Mouse (Mus musculus): Measurements from ENCODE around the gene A430089I19Rik.
"Not testable (repeated sequence)": the region's sequence is repeated elsewhere in the genome, so short reads cannot be mapped to it uniquely, and the experiment has no call there.

A430089I19Rik gene

DNA sequence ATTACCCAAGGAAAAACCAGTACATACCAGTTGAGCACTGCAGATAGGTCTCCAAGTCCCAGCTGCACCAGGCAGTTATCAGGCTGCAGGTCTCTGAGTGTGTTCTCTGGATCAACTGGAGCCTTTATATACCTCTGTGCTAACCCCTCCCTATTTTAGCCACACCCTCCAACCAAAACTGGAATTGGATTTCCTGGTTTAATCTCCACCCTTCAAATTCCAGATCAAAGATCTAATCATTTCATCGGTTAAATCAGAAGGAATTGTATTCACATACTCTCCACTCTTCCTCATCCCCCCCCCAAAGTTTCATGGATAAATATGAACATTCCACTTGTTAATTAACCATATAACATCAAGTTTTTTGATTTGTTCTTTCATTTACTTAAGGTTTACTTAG is at the start of gene A430089I19Rik:
A430089I19Rik (minus strand) TSS at position 101 of the 400 bp plus-strand sequence.
- DNase-seq = not testable (repeated sequence)

DNA sequence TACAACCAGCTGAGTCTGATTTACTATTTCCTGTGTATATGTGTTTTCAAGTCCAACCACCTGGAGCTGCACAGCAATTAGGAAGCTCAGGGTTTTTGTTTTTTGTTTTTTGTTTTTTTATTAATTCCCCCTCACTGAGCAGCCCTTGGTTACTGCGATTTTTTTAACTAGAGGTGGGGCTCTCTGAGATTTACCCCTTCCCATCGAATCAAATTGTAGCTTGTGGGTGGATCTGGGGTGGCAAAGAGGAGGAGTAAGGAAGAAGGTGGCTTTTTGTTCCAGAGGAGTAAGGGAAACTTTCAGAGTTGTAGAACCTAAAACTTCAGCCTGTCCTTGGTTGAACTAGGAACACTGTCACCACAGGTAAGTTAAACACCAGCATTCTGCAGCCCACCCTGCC is 32.9 kb upstream of the A430089I19Rik start, which contains the start of gene AA792892:
AA792892 (plus strand) TSS at position 301 of the 400 bp plus-strand sequence.
- DNase-seq = not testable (repeated sequence)

DNA sequence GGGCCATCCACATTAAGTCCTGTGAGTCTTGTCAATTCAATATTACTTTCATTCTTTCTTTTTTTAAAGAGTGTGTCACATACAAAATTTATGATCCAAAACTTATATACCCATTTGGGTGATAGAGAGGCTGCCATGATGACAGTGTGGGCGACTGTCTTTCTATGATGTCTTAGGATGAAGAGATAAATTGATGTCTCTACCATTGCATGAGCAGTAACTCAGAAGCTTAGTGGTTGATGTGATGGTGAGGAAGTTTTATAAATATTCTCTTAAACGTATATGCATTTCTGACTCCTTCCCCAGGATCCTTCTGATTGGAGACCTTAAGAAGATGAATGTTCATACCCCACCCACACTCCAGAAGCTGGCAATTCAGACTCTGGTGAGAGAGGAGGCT is 7.5 kb upstream of the A430089I19Rik start, which contains the start of gene Gm6502:
Gm6502 (plus strand) TSS at position 301 of the 400 bp plus-strand sequence.
- DNase-seq = not testable (repeated sequence)
